Mouse (Mus musculus) heart, postnatal 36 days (tissue): ENCODE measurements around the gene Nrxn2. TPM values are rescaled to one million over a fixed set of nuclear protein-coding genes. Genes with fewer than 3 reads are reported as not detected.
A peak's percentile ranks its signal among the peaks of the same experiment; 100 is the strongest.

Experiments
- DNase-seq, 2 experiments: peaks; one replicate each; pipeline ENCODE4 v3.0.0; 2021 to 2022
- intact Hi-C: fragments of 180-260 bp; cut with DNase I; formaldehyde crosslinking; loops from one replicate; pipeline ENCODE4 v1.15.1; 2025
- total RNA-seq, 2 experiments: library from RNA; stranded (reverse); gene quantifications; 2 replicates each; pipeline ENCODE4 v1.2.3; 2021

The Nrxn2 gene
- total RNA-seq, 2 experiments from 2014 or later, result 3.9 to 4.5 TPM

GRCm38 (mm10) chr19:6446736-6447437 is 28.4 kb downstream of the Nrxn2 start:
- no peak for DNase-seq
- intact Hi-C loops, result no loop called here

- no peak for DNase-seq
- intact Hi-C loops, result no loop called here
These were observed 30.2 kb downstream of the Nrxn2 start for GRCm38 (mm10) chr19:6448752-6449151.

GRCm38 (mm10) chr19:6449841-6450240 is 31.3 kb downstream of the Nrxn2 start:
- intact Hi-C loops, result no loop called here
- no peak for DNase-seq

- DNase-seq, result peak; percentile 79 to 81
- intact Hi-C loops, result loop anchor here (1.0 to 2.0 kb wide), 3 partner anchors 34 to 79 kb away; partner anchors contain the start of gene Nrxn2
These were observed 33.5 kb downstream of the Nrxn2 start for GRCm38 (mm10) chr19:6452030-6452494.

- DNase-seq, result no peak
- intact Hi-C loops, result loop anchor here (1.0 to 2.0 kb wide), 3 partner anchors 34 to 79 kb away; partner anchors contain the start of gene Nrxn2
These were observed 34.3 kb downstream of the Nrxn2 start for GRCm38 (mm10) chr19:6452672-6453310.

GRCm38 (mm10) chr19:6453349-6453748 is 34.8 kb downstream of the Nrxn2 start:
- intact Hi-C loops, result loop anchor here (2.0 kb wide), 1 partner anchor 53 kb away; no protein-coding TSS in a partner anchor
- DNase-seq, result no peak

- no peak for DNase-seq
- intact Hi-C loops, result no loop called here
These were observed 35.6 kb downstream of the Nrxn2 start for GRCm38 (mm10) chr19:6454041-6454720.

GRCm38 (mm10) chr19:6459504-6459903 is 41.0 kb downstream of the Nrxn2 start:
- no peak for DNase-seq
- intact Hi-C loops, result no loop called here

- intact Hi-C loops, result no loop called here
These were observed 44.3 kb downstream of the Nrxn2 start for GRCm38 (mm10) chr19:6462841-6463240.

GRCm38 (mm10) chr19:6464306-6465071 is 46.0 kb downstream of the Nrxn2 start:
- intact Hi-C loops, result no loop called here
- DNase-seq, result no peak

More at GRCm38 (mm10) chr19:6462841-6463240, 44.3 kb downstream of the Nrxn2 start:
- DNase-seq, result no peak

GRCm38 (mm10) chr19:6465090-6465489 is 46.6 kb downstream of the Nrxn2 start:
- DNase-seq, result no peak
- intact Hi-C loops, result no loop called here

- intact Hi-C loops, result no loop called here
- DNase-seq, result no peak
These were observed 48.4 kb downstream of the Nrxn2 start for GRCm38 (mm10) chr19:6466945-6467344.

- intact Hi-C loops, result no loop called here
- no peak for DNase-seq
These were observed 48.9 kb downstream of the Nrxn2 start for GRCm38 (mm10) chr19:6467374-6467979.

GRCm38 (mm10) chr19:6471630-6472029 is 53.1 kb downstream of the Nrxn2 start:
- no peak for DNase-seq
- intact Hi-C loops, result no loop called here

GRCm38 (mm10) chr19:6472821-6473220 is 54.3 kb downstream of the Nrxn2 start:
- no peak for DNase-seq
- intact Hi-C loops, result no loop called here

GRCm38 (mm10) chr19:6474706-6475105 is 56.2 kb downstream of the Nrxn2 start:
- intact Hi-C loops, result no loop called here
- DNase-seq, result no peak

- no peak for DNase-seq
These were observed 56.6 kb downstream of the Nrxn2 start for GRCm38 (mm10) chr19:6475129-6475528.

GRCm38 (mm10) chr19:6477007-6477406 is 58.5 kb downstream of the Nrxn2 start:
- no peak for DNase-seq
- intact Hi-C loops, result no loop called here

More at GRCm38 (mm10) chr19:6475129-6475528, 56.6 kb downstream of the Nrxn2 start:
- intact Hi-C loops, result no loop called here

GRCm38 (mm10) chr19:6478566-6478965 is 60.0 kb downstream of the Nrxn2 start:
- DNase-seq, result no peak
- intact Hi-C loops, result no loop called here

GRCm38 (mm10) chr19:6482886-6483285 is 64.4 kb downstream of the Nrxn2 start:
- DNase-seq, result no peak
- intact Hi-C loops, result no loop called here
